Mouse (Mus musculus): ENCODE measurements around the gene Astn2. TPM values are rescaled to one million over a fixed set of nuclear protein-coding genes. Genes with fewer than 3 reads are reported as not detected.

Astn2 gene
- total and polyA plus RNA-seq, 3 experiments = not detected

DNA sequence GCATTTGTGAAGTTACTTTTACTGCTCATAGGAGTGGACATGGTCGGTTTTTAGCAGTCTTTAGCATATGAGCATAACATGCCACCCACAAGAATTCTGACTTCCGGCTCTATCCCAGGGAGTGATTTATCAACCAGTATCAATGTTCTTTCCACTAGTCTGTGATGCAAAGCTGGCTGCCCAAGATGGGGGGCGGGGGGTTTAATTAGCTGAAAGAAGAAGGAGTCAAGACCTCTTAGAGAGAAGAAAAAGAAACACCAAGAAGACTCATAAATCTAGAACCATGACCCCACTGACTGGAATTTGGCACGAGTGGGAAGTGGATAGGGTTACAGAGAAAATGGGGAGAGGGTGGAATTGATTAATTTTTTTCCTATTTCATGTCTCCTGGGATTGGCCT lies 374.5 kb downstream of the Astn2 start:
- H3K36me3 ChIP-seq (ENCODE audit: control insufficient read depth in 1 of 2, insufficient read depth in 2 of 2, low read length in 2 of 2) = no peaks in the 10 kb centered on the region
- no peak overlapping the region for H3K9ac ChIP-seq (ENCODE audit: control insufficient read depth, low read depth, low read length, poor library complexity, severe bottlenecking)
- no peaks in the 10 kb centered on the region for H3K4me1 ChIP-seq (ENCODE audit: control insufficient read depth in 1 of 2, insufficient read depth in 2 of 2, low read length in 2 of 2)
- no peak overlapping the region for H3K4me3 ChIP-seq (ENCODE audit: control insufficient read depth in 1 of 2, insufficient read depth in 1 of 2, low read depth in 2 of 2, low read length in 2 of 2)
- H3K27me3 ChIP-seq (ENCODE audit: control insufficient read depth in 1 of 2, insufficient read depth in 2 of 2, low read length in 2 of 2) = no peaks in the 10 kb centered on the region
- H3K79me2 ChIP-seq (ENCODE audit: control insufficient read depth, insufficient read depth, low read length, poor library complexity) = no peaks in the 10 kb centered on the region
- H3K9me3 ChIP-seq (replicated peaks; ENCODE audit: insufficient read depth, low read length) = no peaks in the 10 kb centered on the region
- H3K27ac ChIP-seq (ENCODE audit: control insufficient read depth, low read depth, low read length) = no peak overlapping the region
- DNase-seq (ENCODE audit: low read depth, low spot score) = no peak
- TF ChIP-seq ELF1 (IDR thresholded peaks at IDR 0.05; ENCODE audit: low read depth, low read length) (no peak), TAL1 (IDR thresholded peaks at IDR 0.05; ENCODE audit: low read length) (no peak), HCFC1 (IDR thresholded peaks at IDR 0.05; ENCODE audit: low read depth, low read length) (no peak), MEF2A (IDR thresholded peaks at IDR 0.05; ENCODE audit: extremely low read depth, insufficient replicate concordance, low read depth, low read length, poor library complexity, severe bottlenecking) (no peak), NRF1 (IDR thresholded peaks at IDR 0.05; ENCODE audit: insufficient read depth, low read depth, low read length, poor library complexity, severe bottlenecking) (no peak), ZMIZ1 (IDR thresholded peaks at IDR 0.05; ENCODE audit: low read depth, low read length) (no peak), POLR2AphosphoS2 (IDR thresholded peaks at IDR 0.05; ENCODE audit: low read length) (no peak), MAFK (IDR thresholded peaks at IDR 0.05; ENCODE audit: borderline replicate concordance, low read depth, low read length) (no peak), CHD2 (IDR thresholded peaks at IDR 0.05; ENCODE audit: low read length) (no peak), EP300 (IDR thresholded peaks at IDR 0.05; ENCODE audit: low read depth in 1 of 2, low read length in 2 of 2) (no peak), MAZ (IDR thresholded peaks at IDR 0.05; ENCODE audit: low read depth, low read length) (no peak), SIN3A (IDR thresholded peaks at IDR 0.05; ENCODE audit: low read length) (no peak), ETS1 (IDR thresholded peaks at IDR 0.05; ENCODE audit: low read depth, low read length) (no peak), ZKSCAN1 (IDR thresholded peaks at IDR 0.05; ENCODE audit: low read depth, low read length) (no peak), E2F4 (IDR thresholded peaks at IDR 0.05; ENCODE audit: borderline replicate concordance, low read depth, low read length) (no peak), KAT2A (conservative IDR thresholded peaks at IDR 0.05; ENCODE audit: low read depth, low read length) (no peak)

DNA sequence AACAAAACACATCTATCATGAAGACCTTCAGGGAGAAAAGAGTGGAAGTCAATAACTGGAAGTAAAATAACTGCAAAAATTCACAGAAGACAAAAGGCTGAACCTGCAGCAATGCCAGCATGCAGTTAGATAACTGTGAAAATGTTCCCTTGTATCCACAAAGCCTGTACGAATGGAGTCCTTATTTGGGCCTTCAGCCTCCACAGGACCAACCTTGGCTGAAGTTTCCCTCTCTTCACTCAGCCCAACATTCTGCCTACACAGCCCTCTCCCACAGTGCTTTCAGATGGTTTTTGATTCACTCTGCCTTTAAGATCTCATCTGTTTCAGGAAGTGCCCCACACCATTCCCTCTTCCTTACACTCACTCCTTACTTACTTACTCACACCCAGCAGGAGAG lies 376.5 kb downstream of the Astn2 start:
- no peak overlapping the region for H3K9ac ChIP-seq (ENCODE audit: control insufficient read depth, low read depth, low read length, poor library complexity, severe bottlenecking)
- no peak overlapping the region for H3K4me3 ChIP-seq (ENCODE audit: control insufficient read depth in 1 of 2, insufficient read depth in 1 of 2, low read depth in 2 of 2, low read length in 2 of 2)
- no peaks in the 10 kb centered on the region for H3K36me3 ChIP-seq (ENCODE audit: control insufficient read depth in 1 of 2, insufficient read depth in 2 of 2, low read length in 2 of 2)
- H3K27me3 ChIP-seq (ENCODE audit: control insufficient read depth in 1 of 2, insufficient read depth in 2 of 2, low read length in 2 of 2) = no peaks in the 10 kb centered on the region
- no peak overlapping the region for H3K27ac ChIP-seq (ENCODE audit: control insufficient read depth, low read depth, low read length)
- no peaks in the 10 kb centered on the region for H3K9me3 ChIP-seq (replicated peaks; ENCODE audit: insufficient read depth, low read length)
- H3K4me1 ChIP-seq (ENCODE audit: control insufficient read depth in 1 of 2, insufficient read depth in 2 of 2, low read length in 2 of 2) = no peaks in the 10 kb centered on the region
- DNase-seq (ENCODE audit: low read depth, low spot score) = no peak
- no peaks in the 10 kb centered on the region for H3K79me2 ChIP-seq (ENCODE audit: control insufficient read depth, insufficient read depth, low read length, poor library complexity)
- TF ChIP-seq NELFE (IDR thresholded peaks at IDR 0.05; ENCODE audit: low read depth, low read length) (no peak), ELF1 (IDR thresholded peaks at IDR 0.05; ENCODE audit: low read depth, low read length) (no peak), UBTF (IDR thresholded peaks at IDR 0.05; ENCODE audit: borderline replicate concordance, insufficient read depth, low read depth, low read length) (no peak), SMC3 (IDR thresholded peaks at IDR 0.05; ENCODE audit: low read depth, low read length) (no peak), CHD1 (IDR thresholded peaks at IDR 0.05; ENCODE audit: low read depth, low read length) (no peak), ETS1 (IDR thresholded peaks at IDR 0.05; ENCODE audit: low read depth, low read length) (no peak), ZMIZ1 (IDR thresholded peaks at IDR 0.05; ENCODE audit: low read depth, low read length) (no peak), USF2 (IDR thresholded peaks at IDR 0.05; ENCODE audit: borderline replicate concordance in 1 of 2, insufficient read depth in 1 of 2, low read depth in 1 of 2, low read length in 2 of 2) (no peak), MAZ (IDR thresholded peaks at IDR 0.05; ENCODE audit: low read depth, low read length) (no peak), GABPA (IDR thresholded peaks at IDR 0.05; ENCODE audit: low read depth, low read length) (no peak), NRF1 (IDR thresholded peaks at IDR 0.05; ENCODE audit: insufficient read depth, low read depth, low read length, poor library complexity, severe bottlenecking) (no peak)

Data from MEL (cell line).